Mouse (Mus musculus): ENCODE measurements around the gene Lancl1. TPM values are rescaled to one million over a fixed set of nuclear protein-coding genes. Genes with fewer than 3 reads are reported as not detected.

Gene Lancl1
- 102 and 106 TPM in 2 replicates for polyA plus RNA-seq (2015; fragmentation: Nextera tagmentation; extraction: Ambion mirVana)

GRCm38 (mm10) chr1:67038246-67038987 is at the start of gene Lancl1:
Gene Lancl1 (minus strand): TSS chr1:67038872.
- peak within 1 kb of the TSS; percentile 86 for H3K9ac ChIP-seq (ENCODE audit: low read length)
- H3K4me1 ChIP-seq (replicated peaks; ENCODE audit: control insufficient read depth, insufficient read depth, low read length), result peaks cover 6% of the 10 kb centered on the region
- H3K4me3 ChIP-seq (ENCODE audit: low read length), result peak within 1 kb of the TSS; percentile 71
- peak within 1 kb of the TSS; percentile 78 for H3K4me2 ChIP-seq (ENCODE audit: low read depth, low read length)
- WGBS, result under 1% methylated on average over 34 of the region's 47 CpGs
- peaks cover 6% of the 10 kb centered on the region; the same call in 1 of the 2 replicates for H3K36me3 ChIP-seq (ENCODE audit: control insufficient read depth, insufficient read depth, low read length)
- ATAC-seq (ENCODE audit: low read depth), result peak; percentile 98
- H3K27me3 ChIP-seq (ENCODE audit: control insufficient read depth, insufficient read depth, low read depth, low read length), result no peaks in the 10 kb centered on the region
- H3K9me3 ChIP-seq (ENCODE audit: control insufficient read depth, low read length), result no peaks in the 10 kb centered on the region
- H3K27ac ChIP-seq (ENCODE audit: low read length), result no peak within 1 kb of the TSS

- no peaks in the 10 kb centered on the region for H3K27me3 ChIP-seq (ENCODE audit: control insufficient read depth, insufficient read depth, low read depth, low read length)
- H3K36me3 ChIP-seq (ENCODE audit: control insufficient read depth, insufficient read depth, low read length), result no peaks in the 10 kb centered on the region
- 0 out of 2 replicates have a peak, but pooled peaks cover 2% of the 10 kb centered on the region for H3K4me1 ChIP-seq (replicated peaks; ENCODE audit: control insufficient read depth, insufficient read depth, low read length)
- no peak overlapping the region for H3K27ac ChIP-seq (ENCODE audit: low read length)
- no peak for ATAC-seq (ENCODE audit: low read depth)
- no peak overlapping the region for H3K4me3 ChIP-seq (ENCODE audit: low read length)
- H3K9ac ChIP-seq (ENCODE audit: low read length), result no peak overlapping the region
- 71% methylated on average over 7 of the region's 7 CpGs for WGBS
- no peaks in the 10 kb centered on the region for H3K9me3 ChIP-seq (ENCODE audit: control insufficient read depth, low read length)
- H3K4me2 ChIP-seq (ENCODE audit: low read depth, low read length), result no peak overlapping the region
Observed at GRCm38 (mm10) chr1:67079146-67079545, 40.5 kb upstream of the Lancl1 start.

GRCm38 (mm10) chr1:67078666-67079065 is 40.0 kb upstream of the Lancl1 start:
- ATAC-seq (ENCODE audit: low read depth), result no peak
- Histone ChIP-seq H3K9me3 (ENCODE audit: control insufficient read depth, low read length) (no peaks in the 10 kb centered on the region), H3K36me3 (ENCODE audit: control insufficient read depth, insufficient read depth, low read length) (no peaks in the 10 kb centered on the region), H3K4me1 (replicated peaks; ENCODE audit: control insufficient read depth, insufficient read depth, low read length) (0 out of 2 replicates have a peak, but pooled peaks cover 2% of the 10 kb centered on the region), H3K4me3 (ENCODE audit: low read length) (no peak overlapping the region), H3K4me2 (ENCODE audit: low read depth, low read length) (no peak overlapping the region), H3K27me3 (ENCODE audit: control insufficient read depth, insufficient read depth, low read depth, low read length) (no peaks in the 10 kb centered on the region), H3K27ac (ENCODE audit: low read length) (no peak overlapping the region), H3K9ac (ENCODE audit: low read length) (no peak overlapping the region)
- WGBS, result 66% methylated on average over 2 of the region's 2 CpGs

DNA sequence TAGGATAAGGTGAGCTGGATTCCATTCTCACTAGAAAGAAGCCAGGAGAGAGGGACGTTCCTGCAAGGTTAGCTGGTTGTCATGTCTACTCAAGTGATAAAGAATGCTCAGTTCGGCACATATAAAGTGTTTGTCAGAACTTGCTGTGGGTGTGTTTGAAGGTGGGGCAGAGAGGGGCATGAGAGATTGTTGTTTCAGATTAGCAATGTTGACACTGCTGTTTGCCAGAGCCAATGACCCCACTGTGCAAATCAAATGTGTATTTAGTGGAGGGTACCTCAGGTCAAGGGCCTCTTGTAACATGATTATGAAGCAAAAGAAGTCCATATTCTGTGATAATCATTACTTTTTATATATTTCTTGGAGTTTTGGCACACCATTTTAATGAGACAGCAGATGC is 39.1 kb upstream of the Lancl1 start:
- Histone ChIP-seq H3K4me1 (replicated peaks; ENCODE audit: control insufficient read depth, insufficient read depth, low read length) (0 out of 2 replicates have a peak, but pooled peaks cover 2% of the 10 kb centered on the region), H3K9me3 (ENCODE audit: control insufficient read depth, low read length) (no peaks in the 10 kb centered on the region), H3K36me3 (ENCODE audit: control insufficient read depth, insufficient read depth, low read length) (no peaks in the 10 kb centered on the region), H3K27me3 (ENCODE audit: control insufficient read depth, insufficient read depth, low read depth, low read length) (no peaks in the 10 kb centered on the region), H3K4me3 (ENCODE audit: low read length) (no peak overlapping the region), H3K9ac (ENCODE audit: low read length) (no peak overlapping the region), H3K27ac (ENCODE audit: low read length) (no peak overlapping the region), H3K4me2 (ENCODE audit: low read depth, low read length) (no peak overlapping the region)
- 23% methylated on average over 2 of the region's 2 CpGs for WGBS
- no peak for ATAC-seq (ENCODE audit: low read depth)

DNA sequence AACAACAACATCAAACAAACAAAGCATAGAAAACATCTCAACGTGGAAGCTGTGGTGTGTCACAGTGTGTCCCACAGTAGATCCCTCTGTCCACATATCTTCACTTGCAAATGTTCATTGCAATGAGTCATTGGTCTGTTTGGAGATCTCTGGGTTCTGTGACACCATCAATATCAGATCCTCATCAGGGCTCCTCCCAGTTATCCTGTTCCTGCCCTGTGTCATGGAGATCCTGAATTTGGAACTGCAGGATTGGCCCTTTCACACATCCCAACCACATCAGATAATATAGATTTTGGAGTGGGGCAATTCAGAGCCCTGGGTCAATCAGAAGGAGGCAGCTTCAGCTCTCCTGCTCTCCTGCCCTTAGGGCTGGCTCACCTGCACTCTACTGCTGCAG is 28.9 kb upstream of the Lancl1 start:
- no peak overlapping the region for H3K4me2 ChIP-seq (ENCODE audit: low read depth, low read length)
- H3K9ac ChIP-seq (ENCODE audit: low read length), result no peak overlapping the region
- H3K27ac ChIP-seq (ENCODE audit: low read length), result no peak overlapping the region
- H3K27me3 ChIP-seq (ENCODE audit: control insufficient read depth, insufficient read depth, low read depth, low read length), result no peaks in the 10 kb centered on the region
- H3K36me3 ChIP-seq (ENCODE audit: control insufficient read depth, insufficient read depth, low read length), result no peaks in the 10 kb centered on the region
- H3K9me3 ChIP-seq (ENCODE audit: control insufficient read depth, low read length), result no peaks in the 10 kb centered on the region
- ATAC-seq (ENCODE audit: low read depth), result no peak
- no peaks in the 10 kb centered on the region for H3K4me1 ChIP-seq (replicated peaks; ENCODE audit: control insufficient read depth, insufficient read depth, low read length)
- 68% methylated on average over 1 of the region's 1 CpGs for WGBS
- H3K4me3 ChIP-seq (ENCODE audit: low read length), result no peak overlapping the region

DNA sequence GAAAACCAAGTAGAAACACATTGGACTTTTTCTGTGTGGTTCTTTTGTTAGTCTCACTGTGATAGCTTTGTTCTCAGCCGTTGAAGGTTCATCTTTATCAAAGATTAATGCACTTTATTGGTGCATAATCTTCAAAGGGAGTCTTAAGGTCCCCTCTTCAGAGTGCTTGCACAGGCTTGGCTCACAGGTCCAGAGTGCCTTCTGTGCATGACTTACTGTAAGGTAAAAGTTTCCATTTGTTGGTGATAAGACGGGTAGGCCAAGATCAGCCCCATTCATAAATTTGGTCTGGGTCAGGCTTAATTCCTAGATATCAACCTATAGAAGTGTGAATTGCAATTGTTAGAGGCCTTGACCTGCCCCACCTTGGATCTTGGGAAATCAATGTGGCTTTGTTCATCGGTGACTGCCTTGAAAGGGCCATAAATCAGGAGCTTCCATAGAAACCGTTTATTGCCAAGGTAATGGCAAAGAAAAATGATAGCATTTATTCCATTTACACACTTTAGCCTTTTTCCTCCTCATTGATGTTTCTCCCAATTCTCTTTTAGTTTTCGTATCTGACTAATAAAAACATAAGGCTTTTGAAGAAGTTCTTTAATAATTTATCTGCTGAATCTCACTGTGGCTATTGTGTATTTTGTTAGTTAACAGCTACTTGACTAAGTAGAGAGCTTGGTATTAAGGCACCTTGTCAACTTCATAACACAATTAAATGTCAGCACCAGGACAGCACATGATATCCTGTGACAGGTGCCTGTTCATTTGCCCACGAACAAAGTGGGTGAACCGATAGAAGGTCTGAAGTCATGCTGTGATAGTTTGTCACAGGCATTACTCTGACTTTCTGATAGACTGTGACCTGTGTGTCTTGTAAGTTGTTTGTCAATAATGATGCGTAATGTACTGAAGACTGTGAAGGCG is 26.9 kb upstream of the Lancl1 start:
- WGBS, result 66% methylated on average over 9 of the region's 9 CpGs
- H3K4me2 ChIP-seq (ENCODE audit: low read depth, low read length), result no peak overlapping the region
- H3K36me3 ChIP-seq (ENCODE audit: control insufficient read depth, insufficient read depth, low read length), result no peaks in the 10 kb centered on the region
- no peak overlapping the region for H3K9ac ChIP-seq (ENCODE audit: low read length)
- H3K27ac ChIP-seq (ENCODE audit: low read length), result no peak overlapping the region
- H3K9me3 ChIP-seq (ENCODE audit: control insufficient read depth, low read length), result no peaks in the 10 kb centered on the region
- no peaks in the 10 kb centered on the region for H3K4me1 ChIP-seq (replicated peaks; ENCODE audit: control insufficient read depth, insufficient read depth, low read length)
- no peaks in the 10 kb centered on the region for H3K27me3 ChIP-seq (ENCODE audit: control insufficient read depth, insufficient read depth, low read depth, low read length)
- no peak overlapping the region for H3K4me3 ChIP-seq (ENCODE audit: low read length)
- no peak for ATAC-seq (ENCODE audit: low read depth)

- peak; percentile 62; the same call in 1 of the 2 replicates for ATAC-seq (ENCODE audit: low read depth)
- Histone ChIP-seq H3K4me1 (replicated peaks; ENCODE audit: control insufficient read depth, insufficient read depth, low read length) (no peaks in the 10 kb centered on the region), H3K27me3 (ENCODE audit: control insufficient read depth, insufficient read depth, low read depth, low read length) (no peaks in the 10 kb centered on the region), H3K9ac (ENCODE audit: low read length) (no peak overlapping the region), H3K9me3 (ENCODE audit: control insufficient read depth, low read length) (no peaks in the 10 kb centered on the region), H3K36me3 (ENCODE audit: control insufficient read depth, insufficient read depth, low read length) (no peaks in the 10 kb centered on the region), H3K4me3 (ENCODE audit: low read length) (no peak overlapping the region), H3K27ac (ENCODE audit: low read length) (no peak overlapping the region), H3K4me2 (ENCODE audit: low read depth, low read length) (no peak overlapping the region)
- WGBS, result 4% methylated on average over 7 of the region's 7 CpGs
Observed at GRCm38 (mm10) chr1:67061456-67062085, 22.9 kb upstream of the Lancl1 start.

- no peaks in the 10 kb centered on the region for H3K36me3 ChIP-seq (ENCODE audit: control insufficient read depth, insufficient read depth, low read length)
- ATAC-seq (ENCODE audit: low read depth), result no peak
- H3K9ac ChIP-seq (ENCODE audit: low read length), result no peak overlapping the region
- no peak overlapping the region for H3K27ac ChIP-seq (ENCODE audit: low read length)
- H3K4me3 ChIP-seq (ENCODE audit: low read length), result no peak overlapping the region
- no peaks in the 10 kb centered on the region for H3K27me3 ChIP-seq (ENCODE audit: control insufficient read depth, insufficient read depth, low read depth, low read length)
- no peaks in the 10 kb centered on the region for H3K4me1 ChIP-seq (replicated peaks; ENCODE audit: control insufficient read depth, insufficient read depth, low read length)
- no peak overlapping the region for H3K4me2 ChIP-seq (ENCODE audit: low read depth, low read length)
- WGBS, result 89% methylated on average over 7 of the region's 7 CpGs
- no peaks in the 10 kb centered on the region for H3K9me3 ChIP-seq (ENCODE audit: control insufficient read depth, low read length)
Observed at GRCm38 (mm10) chr1:67055816-67056215, 17.1 kb upstream of the Lancl1 start.

- Histone ChIP-seq H3K36me3 (ENCODE audit: control insufficient read depth, insufficient read depth, low read length) (no peaks in the 10 kb centered on the region), H3K27ac (ENCODE audit: low read length) (no peak overlapping the region), H3K27me3 (ENCODE audit: control insufficient read depth, insufficient read depth, low read depth, low read length) (no peaks in the 10 kb centered on the region), H3K4me3 (ENCODE audit: low read length) (no peak overlapping the region), H3K9me3 (ENCODE audit: control insufficient read depth, low read length) (no peaks in the 10 kb centered on the region), H3K4me1 (replicated peaks; ENCODE audit: control insufficient read depth, insufficient read depth, low read length) (no peaks in the 10 kb centered on the region; the same call in 1 of the 2 replicates), H3K4me2 (ENCODE audit: low read depth, low read length) (no peak overlapping the region), H3K9ac (ENCODE audit: low read length) (no peak overlapping the region)
- ATAC-seq (ENCODE audit: low read depth), result no peak
- 74% methylated on average over 4 of the region's 4 CpGs for WGBS
Observed at GRCm38 (mm10) chr1:67052721-67053120, 14.0 kb upstream of the Lancl1 start.
